Mouse (Mus musculus) embryonic fibroblast, embryonic 13.5 days (primary cell): ENCODE results near the gene Slc39a11.

ENCODE experiments used
- CTCF ChIP-seq: IDR thresholded peaks from 2 replicates; pipeline ENCODE4 v1.5.1; 2011; ENCODE audit warnings: mild to moderate bottlenecking, control low read depth, low read length, moderate library complexity, borderline replicate concordance; ENCODE audit not compliant: insufficient read depth
- POLR2A ChIP-seq: IDR thresholded peaks from 2 replicates; pipeline ENCODE4 v1.6.1; 2011; ENCODE audit warnings: low read depth, mild to moderate bottlenecking, control low read depth, low read length, moderate library complexity

DNA sequence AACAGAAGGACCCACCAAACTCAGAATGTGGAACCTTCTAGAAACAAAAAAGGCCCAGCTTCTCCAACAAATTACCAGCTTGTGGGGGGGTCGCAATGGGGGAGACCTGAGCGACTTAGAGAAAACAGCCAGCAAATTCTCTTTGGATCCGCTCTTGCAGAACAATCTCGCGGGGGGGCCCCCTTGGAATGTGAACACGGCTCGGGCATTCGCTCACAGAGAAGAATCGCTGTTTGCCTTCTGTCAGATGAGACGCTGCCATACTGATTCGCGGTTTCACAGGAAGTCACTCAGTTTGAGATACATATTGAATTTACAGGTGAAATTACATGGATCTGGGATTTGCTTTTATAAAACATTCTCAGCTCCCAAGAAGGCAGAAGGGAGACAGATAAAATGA lies 91.4 kb downstream of the Slc39a11 start:
- TF ChIP-seq CTCF (no peak), POLR2A (no peak)
